Mouse (Mus musculus): ENCODE results near the gene Agtr2. TPM values are rescaled to one million over a fixed set of nuclear protein-coding genes. Genes with fewer than 3 reads are reported as not detected.
"Not testable (repeated sequence)": the region's sequence is repeated elsewhere in the genome, so short reads cannot be mapped to it uniquely, and the experiment has no call there.

Agtr2 gene
- polyA plus RNA-seq (2016; fragmentation: Nextera tagmentation; extraction: Ambion mirVana): 39.1 and 49.8 TPM in 2 replicates

GRCm38 (mm10) chrX:21484414-21484813 is at the start of gene Agtr2:
Agtr2 (plus strand) TSS chrX:21484544.
- 37% methylated on average over 5 of the region's 5 CpGs for WGBS
- peak within 1 kb of the TSS; percentile 59 for H3K27ac ChIP-seq
- H3K9ac ChIP-seq (replicated peaks): no peak within 1 kb of the TSS
- no peaks in the 10 kb centered on the region for H3K36me3 ChIP-seq
- H3K4me1 ChIP-seq (replicated peaks): no peaks in the 10 kb centered on the region
- H3K4me2 ChIP-seq: peak within 1 kb of the TSS; percentile 26; the same call in 1 of the 2 replicates
- H3K4me3 ChIP-seq (replicated peaks): peak within 1 kb of the TSS; percentile 20
- H3K27me3 ChIP-seq: no peaks in the 10 kb centered on the region
- H3K9me3 ChIP-seq: no peaks in the 10 kb centered on the region
- no peak for ATAC-seq (ENCODE audit: insufficient number of reproducible peaks, insufficient read depth, low FRiP score, low TSS enrichment, low read depth)

GRCm38 (mm10) chrX:21452519-21452918 is 31.8 kb upstream of the Agtr2 start:
- WGBS: 49% methylated on average over 3 of the region's 3 CpGs
- no peak for ATAC-seq (ENCODE audit: insufficient number of reproducible peaks, insufficient read depth, low FRiP score, low TSS enrichment, low read depth)

DNA sequence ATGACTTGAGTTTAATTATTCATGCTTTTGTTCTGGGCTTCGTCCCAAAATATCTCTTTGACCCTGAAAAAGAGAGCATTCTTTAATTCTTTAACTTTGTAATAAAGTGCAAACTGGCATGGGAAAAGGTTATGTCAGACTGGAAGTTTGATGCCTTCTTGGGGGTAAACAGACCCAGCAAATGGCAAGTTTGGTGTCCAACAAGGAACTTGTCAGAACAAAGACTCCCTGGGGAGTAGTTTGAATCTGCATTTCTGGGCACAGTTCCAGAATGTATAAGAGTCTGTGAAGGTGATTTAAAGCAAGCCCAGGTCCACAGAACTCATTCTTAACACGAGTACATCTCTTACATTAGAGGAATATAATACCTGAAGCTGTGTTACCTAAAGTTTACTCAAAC is 3.8 kb downstream of the Agtr2 start:
- Histone ChIP-seq H3K9ac (replicated peaks) (no peak overlapping the region), H3K4me2 (no peak overlapping the region), H3K36me3 (no peaks in the 10 kb centered on the region), H3K4me3 (replicated peaks) (no peak overlapping the region), H3K27ac (no peak overlapping the region), H3K4me1 (replicated peaks) (no peaks in the 10 kb centered on the region), H3K27me3 (no peaks in the 10 kb centered on the region), H3K9me3 (no peaks in the 10 kb centered on the region)
- ATAC-seq (ENCODE audit: insufficient number of reproducible peaks, insufficient read depth, low FRiP score, low TSS enrichment, low read depth): no peak
- WGBS: 46% methylated on average over 2 of the region's 2 CpGs

More at GRCm38 (mm10) chrX:21452519-21452918, 31.8 kb upstream of the Agtr2 start:
- Histone ChIP-seq H3K36me3 (no peaks in the 10 kb centered on the region), H3K4me1 (replicated peaks) (no peaks in the 10 kb centered on the region), H3K9me3 (no peaks in the 10 kb centered on the region), H3K4me3 (replicated peaks) (no peak overlapping the region), H3K9ac (replicated peaks) (no peak overlapping the region), H3K27me3 (no peaks in the 10 kb centered on the region), H3K4me2 (no peak overlapping the region), H3K27ac (no peak overlapping the region)

DNA sequence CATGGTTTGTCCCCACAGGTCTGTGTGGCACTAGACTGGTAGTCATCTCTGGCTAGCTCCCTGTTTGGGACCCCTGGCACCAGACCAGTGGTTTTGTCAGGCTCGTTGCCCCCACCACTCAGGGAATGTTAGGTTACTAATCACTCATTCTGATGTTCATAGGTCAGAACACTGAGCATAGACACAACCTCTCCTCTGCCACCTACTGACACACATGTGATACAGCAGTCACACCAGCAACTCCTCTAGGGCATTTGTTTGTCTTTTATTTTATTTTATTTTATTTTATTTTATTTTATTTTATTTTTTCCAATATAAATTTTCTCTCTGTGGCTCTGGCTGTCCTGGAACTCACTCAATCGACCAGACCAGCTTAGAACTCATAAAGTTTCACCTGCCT is 15.9 kb downstream of the Agtr2 start:
- Histone ChIP-seq H3K4me3 (replicated peaks) (no peak overlapping the region), H3K27me3 (no peaks in the 10 kb centered on the region), H3K36me3 (no peaks in the 10 kb centered on the region), H3K27ac (no peak overlapping the region), H3K9ac (replicated peaks) (no peak overlapping the region), H3K4me2 (no peak overlapping the region), H3K9me3 (no peaks in the 10 kb centered on the region), H3K4me1 (replicated peaks) (no peaks in the 10 kb centered on the region)
- 29% methylated on average over 2 of the region's 2 CpGs for WGBS
- ATAC-seq (ENCODE audit: insufficient number of reproducible peaks, insufficient read depth, low FRiP score, low TSS enrichment, low read depth): no peak

DNA sequence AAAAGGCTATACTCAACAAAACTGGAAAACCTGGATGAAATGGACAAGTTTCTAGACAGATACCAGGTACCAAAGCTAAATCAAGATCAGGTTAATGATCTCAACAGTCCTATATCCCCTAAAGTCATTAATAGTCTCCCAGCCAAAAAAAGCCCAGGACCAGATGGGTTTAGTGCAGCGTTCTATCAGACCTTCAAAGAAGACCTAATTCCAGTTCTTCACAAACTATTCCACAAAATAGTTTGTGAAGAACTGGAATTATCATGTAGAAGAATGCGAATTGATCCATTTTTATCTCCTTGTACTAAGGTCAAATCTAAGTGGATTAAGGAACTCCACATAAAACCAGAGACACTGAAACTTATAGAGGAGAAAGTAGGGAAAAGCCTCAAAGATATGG is 23.0 kb downstream of the Agtr2 start:
- WGBS: 82% methylated on average over 2 of the region's 2 CpGs
- not testable (repeated sequence) for H3K4me2 ChIP-seq; H3K9ac ChIP-seq (replicated peaks); H3K4me1 ChIP-seq (replicated peaks); H3K9me3 ChIP-seq; ATAC-seq (ENCODE audit: insufficient number of reproducible peaks, insufficient read depth, low FRiP score, low TSS enrichment, low read depth); H3K27ac ChIP-seq; H3K36me3 ChIP-seq; H3K27me3 ChIP-seq; H3K4me3 ChIP-seq (replicated peaks)

GRCm38 (mm10) chrX:21522590-21522989 is 38.2 kb downstream of the Agtr2 start:
- Histone ChIP-seq H3K36me3 (no peaks in the 10 kb centered on the region), H3K4me2 (no peak overlapping the region), H3K9me3 (no peaks in the 10 kb centered on the region), H3K4me1 (replicated peaks) (no peaks in the 10 kb centered on the region), H3K27ac (no peak overlapping the region), H3K27me3 (no peaks in the 10 kb centered on the region), H3K9ac (replicated peaks) (no peak overlapping the region), H3K4me3 (replicated peaks) (no peak overlapping the region)
- WGBS: 80% methylated on average over 4 of the region's 4 CpGs
- ATAC-seq (ENCODE audit: insufficient number of reproducible peaks, insufficient read depth, low FRiP score, low TSS enrichment, low read depth): no peak

Other genes with a start within 250 kb of the Agtr2 start
- 0.90 and 0.99 TPM in 2 replicates for gene Slc6a14, start 230.4 kb downstream of the Agtr2 start, polyA plus RNA-seq (2016; fragmentation: Nextera tagmentation; extraction: Ambion mirVana)